Mouse (Mus musculus) CH12.LX (cell line): ENCODE measurements around the gene Ier3. TPM values are rescaled to one million over a fixed set of nuclear protein-coding genes. Genes with fewer than 3 reads are reported as not detected.

ENCODE experiments used
- DNase-seq: peaks from one replicate; pipeline ENCODE4 v3.0.0-alpha.2; 2013; ENCODE audit errors: extremely low read depth
- H3K27ac ChIP-seq: 2 replicates; pipeline ENCODE4 v1.5.1; 2012; ENCODE audit warnings: low read depth, mild to moderate bottlenecking, control low read depth, moderate library complexity; ENCODE audit not compliant: insufficient read depth
- H3K27me3 ChIP-seq: replicated peaks from 2 replicates; pipeline ENCODE3; 2012; ENCODE audit warnings: inconsistent platforms
- H3K36me3 ChIP-seq, 2 experiments: replicated peaks in 1 of 2; 2 replicates each; pipeline versions ENCODE3 to v1.6.1; 2012; ENCODE audit warnings: inconsistent platforms in 1 of 2, low read length in 1 of 2, mild to moderate bottlenecking in 1 of 2, mixed read lengths in 1 of 2, moderate library complexity in 1 of 2; ENCODE audit not compliant: control insufficient read depth in 1 of 2, insufficient read depth in 1 of 2
- H3K4me1 ChIP-seq, 2 experiments: 2 replicates each; pipeline ENCODE4 v1.6.1; 2012; ENCODE audit warnings: inconsistent platforms in 1 of 2, moderate library complexity in 1 of 2; ENCODE audit not compliant: insufficient read depth in 2 of 2, control insufficient read depth in 1 of 2
- H3K4me2 ChIP-seq: 2 replicates; pipeline ENCODE4 v1.6.1; 2012; ENCODE audit warnings: low read depth, mild to moderate bottlenecking, control low read depth; ENCODE audit not compliant: poor library complexity, insufficient read depth, severe bottlenecking
- H3K4me3 ChIP-seq, 3 experiments: fragments of 150-350 bp in 1 of 3; sonication (generic) in 1 of 3; replicated peaks in 1 of 3; 2 replicates each; pipeline versions ENCODE3 to v1.5.1; 2011 to 2012; ENCODE audit warnings: low read depth in 2 of 3, low read length in 2 of 3, mild to moderate bottlenecking in 2 of 3, moderate library complexity in 2 of 3, control low read depth in 1 of 3, improper control_type of control experiment in 1 of 3, inconsistent platforms in 1 of 3, mixed read lengths in 1 of 3; ENCODE audit not compliant: poor library complexity in 1 of 3
- H3K79me2 ChIP-seq: replicated peaks from 2 replicates; pipeline ENCODE4 v1.6.1; 2012; ENCODE audit warnings: mild to moderate bottlenecking, moderate library complexity; ENCODE audit not compliant: control insufficient read depth, poor library complexity, insufficient read depth, severe bottlenecking; ENCODE audit errors: extremely low read depth
- H3K9ac ChIP-seq: 2 replicates; pipeline ENCODE4 v1.6.1; 2012; ENCODE audit warnings: low read depth, mild to moderate bottlenecking, control low read depth, moderate library complexity; ENCODE audit not compliant: insufficient read depth
- H3K9me3 ChIP-seq: replicated peaks from 2 replicates; pipeline ENCODE3; 2012; ENCODE audit warnings: low read length, inconsistent platforms, mixed read lengths
- BHLHE40 ChIP-seq: IDR thresholded peaks from 2 replicates; pipeline ENCODE4 v1.6.1; 2011; ENCODE audit warnings: mild to moderate bottlenecking, low read depth, low read length, improper control_type of control experiment
- CHD1 ChIP-seq: IDR thresholded peaks from 2 replicates; pipeline ENCODE4 v1.6.1; 2012; ENCODE audit warnings: low read depth, low read length, improper control_type of control experiment, inconsistent platforms
- CHD2 ChIP-seq: IDR thresholded peaks from 2 replicates; pipeline ENCODE4 v1.6.1; 2011; ENCODE audit warnings: low read length, improper control_type of control experiment
- E2F4 ChIP-seq: IDR thresholded peaks from 2 replicates; pipeline ENCODE4 v1.6.1; 2011; ENCODE audit warnings: low read depth, low read length, improper control_type of control experiment; ENCODE audit not compliant: insufficient replicate concordance
- ELF1 ChIP-seq: IDR thresholded peaks from 2 replicates; pipeline ENCODE4 v1.6.1; 2014; ENCODE audit warnings: low read depth, mild to moderate bottlenecking, inconsistent platforms, low read length, improper control_type of control experiment
- EP300 ChIP-seq: IDR thresholded peaks from 2 replicates; pipeline ENCODE4 v1.6.1; 2011; ENCODE audit warnings: low read length, improper control_type of control experiment
- HCFC1 ChIP-seq: IDR thresholded peaks from 2 replicates; pipeline ENCODE4 v1.6.1; 2012; ENCODE audit warnings: low read depth, mild to moderate bottlenecking, inconsistent platforms, low read length, improper control_type of control experiment
- IRF4 ChIP-seq: IDR thresholded peaks from 2 replicates; pipeline ENCODE4 v1.6.1; 2014; ENCODE audit warnings: low read depth, mild to moderate bottlenecking, inconsistent platforms, low read length, improper control_type of control experiment
- KAT2A ChIP-seq: IDR thresholded peaks from 2 replicates; pipeline ENCODE4 v1.6.1; 2012; ENCODE audit warnings: low read length, improper control_type of control experiment, inconsistent platforms; ENCODE audit not compliant: insufficient replicate concordance
- MAX ChIP-seq: IDR thresholded peaks from 2 replicates; pipeline ENCODE4 v1.6.1; 2011; ENCODE audit warnings: low read length, improper control_type of control experiment
- MAZ ChIP-seq: IDR thresholded peaks from 2 replicates; pipeline ENCODE4 v1.6.1; 2012; ENCODE audit warnings: low read depth, mild to moderate bottlenecking, inconsistent platforms, low read length, improper control_type of control experiment, moderate library complexity
- MEF2A ChIP-seq: IDR thresholded peaks from 2 replicates; pipeline ENCODE4 v1.6.1; 2014; ENCODE audit warnings: low read depth, mild to moderate bottlenecking, inconsistent platforms, low read length, improper control_type of control experiment, borderline replicate concordance
- MXI1 ChIP-seq: IDR thresholded peaks from 2 replicates; pipeline ENCODE4 v1.6.1; 2011; ENCODE audit warnings: mild to moderate bottlenecking, low read depth, low read length, improper control_type of control experiment
- MYC ChIP-seq: IDR thresholded peaks from 2 replicates; pipeline ENCODE4 v1.6.1; 2011; ENCODE audit warnings: low read depth, mild to moderate bottlenecking, improper control_type of control experiment, low read length
- NELFE ChIP-seq: IDR thresholded peaks from 2 replicates; pipeline ENCODE4 v1.6.1; 2011; ENCODE audit warnings: low read depth, low read length, improper control_type of control experiment
- NRF1 ChIP-seq: IDR thresholded peaks from 2 replicates; pipeline ENCODE4 v1.6.1; 2014; ENCODE audit warnings: low read depth, mild to moderate bottlenecking, inconsistent platforms, low read length, improper control_type of control experiment, moderate library complexity
- POLR2A ChIP-seq: IDR thresholded peaks from 2 replicates; pipeline ENCODE4 v1.6.1; 2011; ENCODE audit warnings: low read depth, mild to moderate bottlenecking, improper control_type of control experiment, low read length
- POLR2AphosphoS2 ChIP-seq: IDR thresholded peaks from 2 replicates; pipeline ENCODE4 v1.6.1; 2011; ENCODE audit warnings: low read depth, low read length, improper control_type of control experiment
- RCOR1 ChIP-seq: conservative IDR thresholded peaks from 2 replicates; pipeline ENCODE4 v1.6.1; 2012; ENCODE audit warnings: low read depth, mild to moderate bottlenecking, inconsistent platforms, low read length, improper control_type of control experiment
- SIN3A ChIP-seq: IDR thresholded peaks from 2 replicates; pipeline ENCODE4 v1.6.1; 2012; ENCODE audit warnings: low read length, improper control_type of control experiment, inconsistent platforms
- SMC3 ChIP-seq: IDR thresholded peaks from 2 replicates; pipeline ENCODE4 v1.6.1; 2011; ENCODE audit warnings: low read depth, low read length, improper control_type of control experiment
- TCF12 ChIP-seq: IDR thresholded peaks from 2 replicates; pipeline ENCODE4 v1.6.1; 2014; ENCODE audit warnings: low read depth, mild to moderate bottlenecking, inconsistent platforms, low read length, improper control_type of control experiment
- UBTF ChIP-seq: IDR thresholded peaks from 2 replicates; pipeline ENCODE4 v1.6.1; 2012; ENCODE audit warnings: low read depth, mild to moderate bottlenecking, inconsistent platforms, low read length, improper control_type of control experiment, moderate library complexity
- USF1 ChIP-seq: IDR thresholded peaks from 2 replicates; pipeline ENCODE4 v1.6.1; 2014; ENCODE audit warnings: low read depth, mild to moderate bottlenecking, inconsistent platforms, low read length, improper control_type of control experiment
- USF2 ChIP-seq: conservative IDR thresholded peaks from 2 replicates; pipeline ENCODE4 v1.6.1; 2011; ENCODE audit warnings: low read depth, low read length, improper control_type of control experiment
- ZMIZ1 ChIP-seq: IDR thresholded peaks from 2 replicates; pipeline ENCODE4 v1.6.1; 2012; ENCODE audit warnings: low read depth, mild to moderate bottlenecking, inconsistent platforms, low read length, improper control_type of control experiment
- dilution Hi-C: fragments of 300-500 bp; cut with MboI; formaldehyde crosslinking; loops from 2 replicates; pipeline ENCODE4 v1.14.3; 2020; ENCODE audit warnings: low sequenced_read_pairs; ENCODE audit not compliant: extremely low pct_unique_long_range_greater_than_20kb, extremely low pct_ligation_motif_present
- in situ Hi-C: fragments of 300-500 bp; cut with MboI; formaldehyde crosslinking; loops from 3 replicates; pipeline ENCODE4 v1.14.3; 2019; ENCODE audit warnings: low sequenced_read_pairs, low pct_ligation_motif_present, low pct_unique_long_range_greater_than_20kb, mixed read lengths
- polyA plus RNA-seq: library from polyadenylated mRNA; unstranded; fragments of >175 nt; gene quantifications from 2 replicates; pipeline ENCODE4 v1.2.1, GENCODE M21; 2012; ENCODE audit warnings: low read depth; ENCODE audit not compliant: insufficient read length
- total RNA-seq, 2 experiments: library from RNA; depleted of rRNA; stranded (reverse); fragments of 300-350 nt in 1 of 2; fragments of >200 nt in 1 of 2; gene quantifications; 2 replicates each; pipeline ENCODE4 v1.2.3; 2012 to 2014

Ier3 gene
- total and polyA plus RNA-seq, 3 experiments, result 12.6 to 27.2 (median 15.0) TPM

- TF ChIP-seq MEF2A (no peak), BHLHE40 (no peak), MYC (0 out of 2 replicates have a peak, but pooled peaks have one; percentile 59), ZMIZ1 (0 out of 2 replicates have a peak, but pooled peaks have one; percentile 15), KAT2A (no peak), IRF4 (0 out of 2 replicates have a peak, but pooled peaks have one; percentile 27), ELF1 (no peak), UBTF (no peak), HCFC1 (no peak), SMC3 (peak; percentile 62), EP300 (no peak), NRF1 (no peak), RCOR1 (no peak)
Measured at GRCm38 (mm10) chr17:35836178-35836965, 14.9 kb downstream of the Ier3 start (continued).

GRCm38 (mm10) chr17:35836991-35837422, 15.5 kb downstream of the Ier3 start:
- H3K4me1 ChIP-seq, result peaks cover 11 to 36% of the 10 kb centered on the region in 2 experiments
- dilution Hi-C loops (no loop called here), in situ Hi-C loops (loop anchor here (5.0 kb wide), 1 partner anchor 35 kb away; no protein-coding TSS in a partner anchor)
- H3K36me3 ChIP-seq, result peaks cover 42 to 49% of the 10 kb centered on the region in 2 experiments
- H3K9ac ChIP-seq, result peak overlapping the region; percentile 99
- peak overlapping the region; percentile 83 to 93 (median 89) for H3K4me3 ChIP-seq
- peaks cover 38% of the 10 kb centered on the region for H3K79me2 ChIP-seq
- TF ChIP-seq BHLHE40, result peak; percentile 96
- TF ChIP-seq E2F4, result peak; percentile 49; the same call in 1 of the 2 replicates
- 0 out of 2 replicates have a peak, but pooled peaks have one; percentile 17 for TF ChIP-seq SIN3A
- TF ChIP-seq KAT2A, result 0 out of 2 replicates have a peak, but pooled peaks have one; percentile 59
- TF ChIP-seq CHD1, result no peak
- peak; percentile 70; the same call in 1 of the 2 replicates for TF ChIP-seq MAZ
- TF ChIP-seq UBTF, result 0 out of 2 replicates have a peak, but pooled peaks have one; percentile 61
- peak; percentile 88 for TF ChIP-seq USF1
- TF ChIP-seq TCF12, result 0 out of 2 replicates have a peak, but pooled peaks have one; percentile 11
- no peak; the same call in 1 of the 2 replicates for TF ChIP-seq MEF2A
- TF ChIP-seq MXI1, result peak; percentile 95
- TF ChIP-seq POLR2AphosphoS2, result no peak; the same call in 1 of the 2 replicates
- TF ChIP-seq NRF1, result peak; percentile 47
- peak; percentile 92 for TF ChIP-seq MAX
- peak; percentile 73 for TF ChIP-seq USF2
- peak; percentile 37 for TF ChIP-seq HCFC1
- no peak for TF ChIP-seq MYC
- no peak for TF ChIP-seq ZMIZ1
- TF ChIP-seq CHD2, result no peak
- peak; percentile 45; the same call in 1 of the 2 replicates for TF ChIP-seq POLR2A
- no peak for TF ChIP-seq NELFE
- TF ChIP-seq, all 38 proteins: peak for 14
- H3K4me2 ChIP-seq, result peak overlapping the region; percentile 89
- no peaks in the 10 kb centered on the region for H3K9me3 ChIP-seq
- peak overlapping the region; percentile 64 for H3K27ac ChIP-seq
- no peaks in the 10 kb centered on the region for H3K27me3 ChIP-seq
- peak; percentile 89 for DNase-seq
